Mouse (Mus musculus) kidney, adult 2 months (tissue): ENCODE results near the gene Ube2j2.

Source experiments
- CTCF ChIP-seq: fragments of 200-500 bp; conservative IDR thresholded peaks from 2 replicates; pipeline ENCODE4 v1.5.1; 2011; ENCODE audit warnings: low read depth, mild to moderate bottlenecking, control low read depth, low read length, moderate library complexity, mixed read lengths; ENCODE audit not compliant: insufficient read depth, insufficient read length
- POLR2A ChIP-seq: fragments of 200-500 bp; IDR thresholded peaks from one replicate; pipeline ENCODE4 v1.6.1; 2011; ENCODE audit warnings: low read depth, low read length, control low read depth

GRCm38 (mm10) chr4:155993606-155994005 is 50.0 kb downstream of the Ube2j2 start:
- TF ChIP-seq CTCF = no peak
- TF ChIP-seq POLR2A = no peak
